Mouse (Mus musculus) olfactory bulb, adult 2 months (tissue): ENCODE data around the gene Hadhb. TPM values are rescaled to one million over a fixed set of nuclear protein-coding genes. Genes with fewer than 3 reads are reported as not detected.
"Not testable (repeated sequence)": the region's sequence is repeated elsewhere in the genome, so short reads cannot be mapped to it uniquely, and the experiment has no call there.

Experiments
- H3K27ac ChIP-seq: fragments of 200-500 bp; 2 replicates; pipeline ENCODE4 v1.5.1; 2012; ENCODE audit warnings: low read depth, low read length; ENCODE audit not compliant: insufficient read depth
- H3K4me1 ChIP-seq: fragments of 200-500 bp; 2 replicates; pipeline ENCODE4 v1.6.1; 2012; ENCODE audit warnings: low read length; ENCODE audit not compliant: control insufficient read depth, insufficient read depth
- H3K4me3 ChIP-seq: fragments of 200-500 bp; 2 replicates; pipeline ENCODE4 v1.5.1; 2012; ENCODE audit warnings: mild to moderate bottlenecking, low read depth, low read length, moderate library complexity; ENCODE audit not compliant: insufficient read depth
- CTCF ChIP-seq: fragments of 200-500 bp; IDR thresholded peaks from 2 replicates; pipeline ENCODE4 v1.5.1; 2012; ENCODE audit warnings: low read depth, mild to moderate bottlenecking, low read length, moderate library complexity; ENCODE audit not compliant: insufficient read depth
- POLR2A ChIP-seq: fragments of 200-500 bp; IDR thresholded peaks from 2 replicates; pipeline ENCODE4 v1.6.1; 2012; ENCODE audit warnings: mild to moderate bottlenecking, low read depth, low read length, moderate library complexity; ENCODE audit not compliant: insufficient read depth
- WGBS: fragments of 180-500 bp; shearing (Covaris S2); methylation state at CpG from one replicate; pipeline ENCODE4 v1.1.7; 2018; 5-methylcytosine and 5-hydroxymethylcytosine counted together
- polyA plus RNA-seq: library from polyadenylated mRNA; stranded (reverse); fragments of >200 nt; gene quantifications from 2 replicates; pipeline ENCODE4 v1.2.4, GENCODE M21; 2012; ENCODE audit warnings: low replicate concordance; ENCODE audit not compliant: missing spikeins, insufficient read depth, insufficient read length

Gene Hadhb
- polyA plus RNA-seq, 1 experiment = not detected

DNA sequence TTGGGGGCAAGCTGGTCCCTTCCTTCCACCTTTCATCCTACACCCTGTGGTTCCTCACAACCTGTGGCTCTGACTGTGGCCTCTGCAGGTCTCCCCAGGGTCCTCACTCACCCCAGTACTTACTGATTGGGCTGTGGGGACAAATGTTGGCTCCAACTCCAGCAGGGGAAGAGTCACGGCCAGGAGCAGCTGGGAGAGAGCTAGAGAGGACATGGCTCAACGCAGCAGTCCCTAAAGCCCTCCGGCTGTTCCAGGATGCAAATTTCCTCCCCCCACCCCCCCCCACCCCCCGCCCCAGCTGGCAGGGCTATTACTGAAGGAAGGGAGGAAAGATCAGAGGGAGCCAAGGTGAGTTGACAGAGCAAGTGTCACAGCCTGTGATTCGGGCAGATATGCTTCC, 50.4 kb downstream of the Hadhb start, which contains the start of gene Adgrf3:
TSS of gene Adgrf3 (minus strand) at position 230 of the 400 bp plus-strand sequence.
- 57% methylated on average over 5 of the region's 5 CpGs for WGBS
- no peak within 1 kb of the TSS for H3K4me3 ChIP-seq
- no peaks in the 10 kb centered on the region for H3K4me1 ChIP-seq
- TF ChIP-seq CTCF (no peak), POLR2A (no peak)
- H3K27ac ChIP-seq = no peak within 1 kb of the TSS

DNA sequence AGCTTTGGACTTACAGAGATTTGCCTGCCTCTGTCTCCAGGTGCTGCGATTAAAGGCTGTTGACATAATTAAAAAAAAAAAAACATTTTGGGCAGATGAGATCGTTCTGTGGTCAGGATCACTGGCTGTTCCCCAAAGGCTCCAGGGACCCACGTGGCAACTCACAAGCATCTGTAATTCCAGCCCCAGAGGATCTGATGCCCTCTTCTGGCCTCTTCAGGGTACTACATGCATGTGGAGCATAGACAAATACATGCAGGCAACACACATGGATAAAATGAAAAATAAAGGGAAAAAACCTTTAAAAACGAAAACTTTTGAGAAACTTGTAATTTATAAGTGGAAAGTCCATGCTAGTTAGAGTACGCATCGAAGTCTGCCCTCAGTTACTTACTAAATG, 52.2 kb downstream of the Hadhb start:
- TF ChIP-seq POLR2A (no peak), CTCF (no peak)
- WGBS = 58% methylated on average over 6 of the region's 6 CpGs
- Histone ChIP-seq H3K4me3 (no peak overlapping the region), H3K27ac (no peak overlapping the region), H3K4me1 (no peaks in the 10 kb centered on the region)

DNA sequence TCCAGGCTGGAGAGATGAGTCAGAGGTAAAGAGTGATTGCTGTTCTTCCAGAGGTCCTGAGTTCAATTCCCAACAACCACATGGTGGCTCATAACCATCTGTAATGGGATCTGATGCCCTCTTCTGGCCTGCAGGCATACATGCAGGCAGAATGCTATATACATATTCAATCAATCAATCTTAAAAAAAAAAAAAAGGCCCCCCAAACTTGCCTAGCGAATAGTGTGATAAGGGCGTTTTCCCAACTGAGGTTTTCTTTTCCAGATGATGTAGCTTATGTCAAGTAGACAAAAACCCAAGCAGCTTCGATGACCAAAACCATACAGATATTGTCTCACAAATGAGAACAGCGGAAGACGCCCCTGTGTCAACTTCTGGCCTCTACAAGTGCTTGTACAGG, 55.7 kb downstream of the Hadhb start:
- not testable (repeated sequence) for H3K27ac ChIP-seq, H3K4me3 ChIP-seq, H3K4me1 ChIP-seq
- 94% methylated on average over 5 of the region's 5 CpGs for WGBS

DNA sequence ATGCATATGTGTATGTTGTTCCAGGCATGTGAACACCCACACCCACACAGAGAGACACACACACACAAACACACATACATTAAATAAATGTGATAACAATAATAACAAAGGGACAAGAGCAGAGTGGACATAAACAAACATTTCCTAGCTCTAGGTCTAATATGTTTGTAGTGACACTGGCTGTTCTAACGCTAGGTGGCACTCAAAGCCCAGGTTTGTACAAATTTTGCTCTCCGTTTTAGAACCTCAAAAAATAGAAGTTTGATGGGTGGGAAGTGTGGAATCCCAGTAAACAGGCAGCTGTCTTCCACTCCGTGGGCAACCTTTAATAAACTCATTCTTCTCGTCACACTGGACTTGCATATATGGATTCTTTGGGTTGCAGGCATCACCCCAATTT, 59.8 kb downstream of the Hadhb start:
- TF ChIP-seq POLR2A = no peak
- TF ChIP-seq CTCF = no peak
- 9% methylated on average over 4 of the region's 4 CpGs for WGBS
- H3K27ac ChIP-seq = no peak overlapping the region

DNA sequence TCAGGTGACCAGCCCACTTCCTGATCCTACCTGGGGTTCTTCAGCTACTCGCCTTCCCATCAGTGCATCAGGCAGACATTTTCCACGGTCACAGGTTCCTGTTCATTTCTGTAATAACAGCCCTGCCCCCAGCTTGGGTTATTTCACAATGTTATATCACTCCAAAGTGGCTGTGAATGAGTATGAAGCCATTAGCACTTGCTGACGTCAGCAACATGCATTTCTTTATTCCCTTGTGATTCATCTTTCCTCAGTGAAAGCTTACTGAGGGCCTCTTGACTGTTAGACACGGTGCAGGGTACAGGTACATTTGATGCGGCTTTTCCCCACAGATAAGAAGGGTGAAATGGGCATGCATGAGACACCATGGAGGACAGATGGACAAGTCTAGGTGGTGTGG, 60.9 kb downstream of the Hadhb start:
- no peak overlapping the region for H3K4me3 ChIP-seq
- WGBS = 77% methylated on average over 5 of the region's 5 CpGs
- TF ChIP-seq CTCF = no peak
- TF ChIP-seq POLR2A = no peak
- H3K4me1 ChIP-seq = no peaks in the 10 kb centered on the region
- H3K27ac ChIP-seq = no peak overlapping the region

More for the DNA sequence above, 59.8 kb downstream of the Hadhb start:
- Histone ChIP-seq H3K4me3 (no peak overlapping the region), H3K4me1 (no peaks in the 10 kb centered on the region)

DNA sequence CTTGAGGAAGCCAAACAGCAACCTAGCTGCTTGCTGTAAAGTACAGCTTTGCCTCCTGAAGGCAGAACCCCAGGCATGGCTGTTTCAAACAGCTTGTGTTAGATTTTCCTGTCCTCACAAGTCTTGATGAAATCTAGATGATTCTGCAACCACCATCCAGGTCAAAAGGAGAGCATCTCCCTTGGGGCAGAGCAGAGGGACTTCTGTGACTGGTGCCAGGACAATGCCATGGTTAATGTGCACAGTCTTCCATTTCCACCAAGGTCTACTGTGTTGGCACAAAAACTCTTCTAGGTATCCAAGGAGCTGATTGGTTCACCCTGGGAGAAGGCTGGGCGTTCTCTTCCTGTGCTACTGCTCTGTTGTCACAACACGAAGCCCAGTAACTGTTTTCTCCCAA, 64.7 kb downstream of the Hadhb start:
- H3K4me3 ChIP-seq = no peak overlapping the region
- H3K4me1 ChIP-seq = no peaks in the 10 kb centered on the region
- no peak overlapping the region for H3K27ac ChIP-seq
- TF ChIP-seq POLR2A (no peak), CTCF (no peak)
- WGBS = 84% methylated on average over 2 of the region's 2 CpGs

DNA sequence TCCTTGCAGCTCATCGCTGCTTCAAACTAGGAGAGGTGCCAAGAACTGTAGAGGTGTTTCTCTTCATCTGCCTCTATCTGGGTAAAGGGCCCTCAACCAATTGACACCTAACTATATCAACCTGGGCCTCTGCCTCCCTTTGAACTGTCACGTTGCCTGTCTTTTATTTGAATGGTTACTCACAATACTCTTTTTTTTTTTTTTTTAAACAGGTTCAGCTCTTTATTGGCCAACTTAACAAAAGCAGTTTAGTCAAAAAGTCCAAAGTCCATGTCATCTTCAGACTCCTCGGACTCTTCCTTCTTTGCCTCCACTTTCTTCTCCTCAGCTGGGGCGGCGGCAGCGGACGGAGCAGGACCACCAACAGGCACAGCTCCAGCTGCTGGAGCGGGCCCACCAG, 65.6 kb downstream of the Hadhb start:
- H3K27ac ChIP-seq = no peak overlapping the region
- no peak overlapping the region for H3K4me3 ChIP-seq
- 86% methylated on average over 8 of the region's 8 CpGs for WGBS
- TF ChIP-seq CTCF = no peak
- TF ChIP-seq POLR2A = no peak
- H3K4me1 ChIP-seq = no peaks in the 10 kb centered on the region

DNA sequence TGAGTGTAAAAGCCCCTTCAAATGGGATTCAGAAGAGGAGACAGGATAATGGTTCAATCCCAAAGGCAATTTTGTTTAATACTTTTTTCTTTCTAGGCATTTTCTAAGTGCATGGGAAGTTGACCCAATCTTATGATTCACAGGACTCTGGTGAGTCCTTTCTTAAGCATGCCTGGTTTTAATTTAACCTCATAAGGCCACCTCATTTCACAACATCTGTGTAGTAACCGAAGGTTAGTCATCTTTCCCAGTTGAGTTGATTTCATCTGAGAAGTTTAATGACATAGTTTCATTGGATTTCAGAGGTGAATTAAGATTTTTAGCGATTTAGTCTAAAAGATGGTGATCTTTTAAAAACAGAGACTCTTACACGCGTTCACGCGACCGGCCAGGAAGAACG, 67.6 kb downstream of the Hadhb start:
- WGBS = 97% methylated on average over 8 of the region's 8 CpGs
- Histone ChIP-seq H3K27ac (no peak overlapping the region), H3K4me1 (no peaks in the 10 kb centered on the region), H3K4me3 (no peak overlapping the region)
- TF ChIP-seq CTCF (no peak), POLR2A (no peak)

DNA sequence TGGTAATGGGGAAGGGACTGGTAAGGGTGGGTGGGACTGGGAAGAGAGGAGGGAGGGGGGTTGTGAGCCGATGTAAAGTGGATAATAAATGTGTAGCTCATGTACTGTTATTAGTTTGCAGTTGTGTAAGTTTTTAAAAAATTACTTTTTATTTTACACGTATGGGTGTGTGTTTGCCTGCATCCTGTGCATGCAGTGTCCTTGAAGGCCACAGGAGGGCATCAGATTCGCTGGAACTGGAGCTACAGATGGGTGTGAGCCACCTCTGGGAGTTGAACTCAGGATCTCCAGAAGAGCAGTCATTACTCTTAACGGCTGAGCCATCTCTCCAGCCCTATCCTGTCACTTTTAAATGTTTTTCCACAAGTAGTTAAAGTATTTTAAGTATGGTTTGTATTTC, 75.9 kb downstream of the Hadhb start:
- Histone ChIP-seq H3K4me3 (no peak overlapping the region), H3K27ac (no peak overlapping the region), H3K4me1 (0 out of 2 replicates have a peak, but pooled peaks cover 2% of the 10 kb centered on the region)
- whole genome bisulfite sequencing = 62% methylated on average over 4 of the region's 4 CpGs
- TF ChIP-seq POLR2A = no peak
- peak; percentile 42; the same call in 1 of the 2 replicates for TF ChIP-seq CTCF

DNA sequence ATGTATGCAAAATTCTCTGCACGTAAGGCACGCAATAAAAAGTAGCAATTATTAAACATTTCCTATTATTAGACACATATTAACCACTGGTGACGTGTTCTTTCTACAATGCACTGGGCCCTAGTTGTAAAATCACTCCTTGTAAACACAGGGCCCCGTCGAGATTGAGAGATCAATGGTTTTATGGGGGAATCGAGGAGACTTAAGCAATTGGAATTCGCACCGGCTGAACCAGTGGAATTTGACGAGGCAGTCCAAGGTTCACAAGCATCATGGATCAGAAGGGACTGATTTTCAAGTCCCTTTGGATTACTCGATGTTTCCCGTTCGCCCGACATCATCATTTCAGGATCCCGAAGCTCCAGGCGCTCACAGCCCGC, 76.8 kb downstream of the Hadhb start:
- Histone ChIP-seq H3K4me1 (0 out of 2 replicates have a peak, but pooled peaks cover 2% of the 10 kb centered on the region), H3K4me3 (peak overlapping the region; percentile 98), H3K27ac (peak overlapping the region; percentile 67)
- TF ChIP-seq POLR2A = no peak
- TF ChIP-seq CTCF = no peak
- 6% methylated on average over 16 of the region's 16 CpGs for WGBS
